10 mouse cellular contexts compared by ENCODE assay signal in the genomic region with DNA sequence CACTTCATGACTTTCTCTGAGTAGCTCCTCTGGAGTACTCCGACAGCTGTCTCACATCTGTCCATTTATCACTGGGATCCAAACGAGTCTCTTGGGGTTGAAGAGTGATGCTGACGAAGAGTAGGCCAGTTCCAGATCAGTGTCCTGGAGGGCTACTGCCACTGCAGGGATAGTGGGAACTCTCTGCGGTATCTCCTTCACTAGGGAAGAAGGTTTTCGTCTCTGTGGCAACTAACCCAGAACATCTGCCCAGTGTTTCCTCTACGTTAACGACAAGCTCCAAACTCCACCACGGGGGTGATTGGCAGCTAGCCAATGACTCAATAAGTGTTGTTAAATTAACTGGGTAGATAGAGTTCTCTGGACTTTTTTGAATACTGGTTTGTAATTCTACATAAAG.
DNase-seq lines count a peak whose midpoint lies in the region; ATAC-seq lines count a peak whose summit lies in the region.
"Had no signal": no experiment of that assay in that cellular context is flagged by ENCODE, and none has a peak within 500 bp of the region (broad histone marks: within the 10 kb centered on the region; RNA-seq: fewer than 3 reads in every experiment).

No protein-coding gene starts in this region.

- DNase-seq in heart, adult 18-20 months = peak; percentile 84 to 88
- DNase-seq in adipocyte (ENCODE audit: low spot score) = peak; percentile 4

- H3K4me3 ChIP-seq in heart, embryonic 11.5 days (ENCODE audit: low read depth, low read length) = no peak overlapping the region
- no peak overlapping the region for H3K4me3 ChIP-seq in limb, embryonic 15.5 days
- H3K4me3 ChIP-seq in hindbrain, embryonic 13.5 days = no peak overlapping the region
- no peak overlapping the region for H3K4me3 ChIP-seq in intestine, embryonic 15.5 days (replicated peaks)
- H3K4me3 ChIP-seq: layer of hippocampus, adult 2 months; stomach, embryonic 15.5 days had no signal

- WGBS in heart, embryonic 11.5 days (ENCODE audit: insufficient replicate concordance) = 47% methylated on average over 8 of the region's 8 CpGs
- WGBS in limb, embryonic 15.5 days = 24% methylated on average over 8 of the region's 8 CpGs
- 53% methylated on average over 8 of the region's 8 CpGs for WGBS in hindbrain, embryonic 13.5 days
- WGBS in intestine, embryonic 15.5 days = 38% methylated on average over 8 of the region's 8 CpGs

- H3K4me1 ChIP-seq in heart, embryonic 11.5 days (ENCODE audit: control insufficient read depth, insufficient read depth, low read length) = no peaks in the 10 kb centered on the region
- peaks cover 10% of the 10 kb centered on the region; the same call in 1 of the 2 replicates for H3K4me1 ChIP-seq in limb, embryonic 15.5 days
- H3K4me1 ChIP-seq in hindbrain, embryonic 13.5 days (replicated peaks) = peaks cover 4% of the 10 kb centered on the region; the same call in 1 of the 2 replicates
- H3K4me1 ChIP-seq in intestine, embryonic 15.5 days (replicated peaks) = 0 out of 2 replicates have a peak, but pooled peaks cover 2% of the 10 kb centered on the region
- H3K4me1 ChIP-seq: stomach, embryonic 15.5 days had no signal

- H3K27ac ChIP-seq in heart, embryonic 11.5 days (ENCODE audit: low read depth, low read length) = no peak overlapping the region
- H3K27ac ChIP-seq in limb, embryonic 15.5 days = peak overlapping the region; percentile 3; the same call in 1 of the 2 replicates
- H3K27ac ChIP-seq in hindbrain, embryonic 13.5 days = no peak overlapping the region
- no peak overlapping the region for H3K27ac ChIP-seq in intestine, embryonic 15.5 days
- H3K27ac ChIP-seq: layer of hippocampus, adult 2 months; stomach, embryonic 15.5 days had no signal

- H3K36me3 ChIP-seq in heart, embryonic 11.5 days (ENCODE audit: control insufficient read depth, insufficient read depth, low read length) = no peaks in the 10 kb centered on the region
- H3K36me3 ChIP-seq in limb, embryonic 15.5 days = no peaks in the 10 kb centered on the region
- no peaks in the 10 kb centered on the region for H3K36me3 ChIP-seq in hindbrain, embryonic 13.5 days
- H3K36me3 ChIP-seq in intestine, embryonic 15.5 days = no peaks in the 10 kb centered on the region
- H3K36me3 ChIP-seq: stomach, embryonic 15.5 days had no signal

- H3K9me3 ChIP-seq in heart, embryonic 11.5 days (replicated peaks; ENCODE audit: control insufficient read depth, low read length) = no peaks in the 10 kb centered on the region
- H3K9me3 ChIP-seq in limb, embryonic 15.5 days = no peaks in the 10 kb centered on the region
- H3K9me3 ChIP-seq in hindbrain, embryonic 13.5 days = no peaks in the 10 kb centered on the region
- no peaks in the 10 kb centered on the region for H3K9me3 ChIP-seq in intestine, embryonic 15.5 days
- H3K9me3 ChIP-seq: stomach, embryonic 15.5 days had no signal

- no peak overlapping the region for H3K4me2 ChIP-seq in heart, embryonic 11.5 days
- no peak overlapping the region for H3K4me2 ChIP-seq in limb, embryonic 15.5 days
- no peak overlapping the region for H3K4me2 ChIP-seq in hindbrain, embryonic 13.5 days
- H3K4me2 ChIP-seq in intestine, embryonic 15.5 days (replicated peaks) = no peak overlapping the region
- H3K4me2 ChIP-seq: stomach, embryonic 15.5 days had no signal

- H3K27me3 ChIP-seq in heart, embryonic 11.5 days (ENCODE audit: control insufficient read depth, insufficient read depth, low read length) = no peaks in the 10 kb centered on the region
- H3K27me3 ChIP-seq in limb, embryonic 15.5 days = no peaks in the 10 kb centered on the region
- H3K27me3 ChIP-seq in hindbrain, embryonic 13.5 days = 0 out of 2 replicates have a peak, but pooled peaks cover 5% of the 10 kb centered on the region
- no peaks in the 10 kb centered on the region for H3K27me3 ChIP-seq in intestine, embryonic 15.5 days (replicated peaks)
- H3K27me3 ChIP-seq: stomach, embryonic 15.5 days had no signal

- no peak for ATAC-seq in heart, embryonic 11.5 days (replicated peaks; ENCODE audit: insufficient number of reproducible peaks, low FRiP score, low TSS enrichment)
- ATAC-seq in granulocyte monocyte progenitor cell, adult 5-6 weeks (replicated peaks; ENCODE audit: poor library complexity, severe bottlenecking) = peak; percentile 46; the same call in 1 of the 2 replicates
- no peak for ATAC-seq in limb, embryonic 15.5 days (ENCODE audit: insufficient number of reproducible peaks, low FRiP score, low TSS enrichment, low read depth)
- ATAC-seq in hindbrain, embryonic 13.5 days (ENCODE audit: low FRiP score) = no peak
- ATAC-seq in intestine, embryonic 15.5 days = no peak
- ATAC-seq in erythroblast, adult 5-6 weeks (replicated peaks; ENCODE audit: low FRiP score, poor library complexity, severe bottlenecking) = no peak

- H3K9ac ChIP-seq in heart, embryonic 11.5 days (ENCODE audit: low read depth, low read length) = no peak overlapping the region
- no peak overlapping the region for H3K9ac ChIP-seq in limb, embryonic 15.5 days
- H3K9ac ChIP-seq in hindbrain, embryonic 13.5 days = no peak overlapping the region
- H3K9ac ChIP-seq in intestine, embryonic 15.5 days = no peak overlapping the region
- H3K9ac ChIP-seq: stomach, embryonic 15.5 days had no signal
